ENCODE assay signal across 8 mouse cellular contexts in genomic region chr6:39377311-39377827, GRCm38 (mm10). TPM values are rescaled to one million over a fixed set of nuclear protein-coding genes. Genes with fewer than 3 reads are reported as not detected.
DNase-seq lines count a peak whose midpoint lies in the region; ATAC-seq and TF ChIP-seq lines count a peak whose summit lies in the region.

Gene Slc37a3 (minus strand): TSS chr6:39377675.

- under 1% methylated on average over 43 of the region's 43 CpGs for WGBS in embryonic facial prominence, embryonic 12.5 days
- WGBS in limb, embryonic 10.5 days: under 1% methylated on average over 43 of the region's 43 CpGs
- WGBS in midbrain, embryonic 12.5 days: under 1% methylated on average over 41 of the region's 43 CpGs
- WGBS in small intestine, adult 2 months: under 1% methylated on average over 43 of the region's 43 CpGs

- H3K4me1 ChIP-seq in embryonic facial prominence, embryonic 12.5 days: 0 out of 2 replicates have a peak, but pooled peaks cover 15% of the 10 kb centered on the region
- peaks cover 35% of the 10 kb centered on the region for H3K4me1 ChIP-seq in limb, embryonic 10.5 days
- peaks cover 20% of the 10 kb centered on the region for H3K4me1 ChIP-seq in midbrain, embryonic 12.5 days
- peaks cover 5% of the 10 kb centered on the region for H3K4me1 ChIP-seq in small intestine, adult 2 months (ENCODE audit: control insufficient read depth, insufficient read depth, insufficient read length, low read length)

- peak within 1 kb of the TSS; percentile 79 for H3K9ac ChIP-seq in embryonic facial prominence, embryonic 12.5 days
- H3K9ac ChIP-seq in midbrain, embryonic 12.5 days (replicated peaks): peak within 1 kb of the TSS; percentile 92

- H3K27ac ChIP-seq in embryonic facial prominence, embryonic 12.5 days: no peak within 1 kb of the TSS
- peak within 1 kb of the TSS; percentile 93 for H3K27ac ChIP-seq in limb, embryonic 10.5 days
- H3K27ac ChIP-seq in midbrain, embryonic 12.5 days (replicated peaks): peak within 1 kb of the TSS; percentile 73; the same call in 1 of the 2 replicates
- H3K27ac ChIP-seq in small intestine, adult 2 months (ENCODE audit: insufficient read depth, low read depth, low read length): no peak within 1 kb of the TSS

- peak; percentile 69 for DNase-seq in 3134 (ENCODE audit: extremely low read depth, insufficient read length, low spot score)
- peak; percentile 89 for DNase-seq in adrenal gland, postnatal 25 days
- peak; percentile 90 to 92 for DNase-seq in heart, adult 18-20 months
- peak; percentile 90 for DNase-seq in kidney, adult 18-20 months
- peak; percentile 95 for DNase-seq in limb, embryonic 10.5 days (ENCODE audit: low spot score)

- no peak for TF ChIP-seq CTCF in small intestine, adult 2 months (IDR thresholded peaks at IDR 0.05; ENCODE audit: extremely low read depth, insufficient read length, insufficient replicate concordance, low read depth, low read length)

- H3K9me3 ChIP-seq in embryonic facial prominence, embryonic 12.5 days: no peaks in the 10 kb centered on the region
- no peaks in the 10 kb centered on the region for H3K9me3 ChIP-seq in limb, embryonic 10.5 days (replicated peaks)
- H3K9me3 ChIP-seq in midbrain, embryonic 12.5 days: no peaks in the 10 kb centered on the region

- H3K4me2 ChIP-seq in embryonic facial prominence, embryonic 12.5 days (replicated peaks): peak within 1 kb of the TSS; percentile 71
- peak within 1 kb of the TSS; percentile 79 for H3K4me2 ChIP-seq in midbrain, embryonic 12.5 days (replicated peaks)

- H3K27me3 ChIP-seq in embryonic facial prominence, embryonic 12.5 days: peaks cover 11% of the 10 kb centered on the region
- peaks cover 31% of the 10 kb centered on the region for H3K27me3 ChIP-seq in limb, embryonic 10.5 days (ENCODE audit: low read depth, poor library complexity, severe bottlenecking)
- peaks cover 29% of the 10 kb centered on the region for H3K27me3 ChIP-seq in midbrain, embryonic 12.5 days
- no peaks in the 10 kb centered on the region for H3K27me3 ChIP-seq in small intestine, adult 2 months (ENCODE audit: control insufficient read depth, insufficient read depth, low read length)

- peak; percentile 72 for TF ChIP-seq POLR2A in small intestine, adult 2 months (IDR thresholded peaks at IDR 0.05; ENCODE audit: low read depth, low read length)

- peak within 1 kb of the TSS; percentile 73 for H3K4me3 ChIP-seq in embryonic facial prominence, embryonic 12.5 days
- H3K4me3 ChIP-seq in limb, embryonic 10.5 days: peak within 1 kb of the TSS; percentile 91
- H3K4me3 ChIP-seq in midbrain, embryonic 12.5 days: peak within 1 kb of the TSS; percentile 95
- peak within 1 kb of the TSS; percentile 99 for H3K4me3 ChIP-seq in small intestine, adult 2 months (ENCODE audit: low read depth, low read length)

- peaks cover 7% of the 10 kb centered on the region; the same call in 1 of the 2 replicates for H3K36me3 ChIP-seq in embryonic facial prominence, embryonic 12.5 days
- H3K36me3 ChIP-seq in limb, embryonic 10.5 days: peaks cover 15% of the 10 kb centered on the region
- peaks cover 10% of the 10 kb centered on the region for H3K36me3 ChIP-seq in midbrain, embryonic 12.5 days
- H3K36me3 ChIP-seq in small intestine, adult 2 months (ENCODE audit: control insufficient read depth, insufficient read depth, low read length): no peaks in the 10 kb centered on the region

- peak; percentile 89 for ATAC-seq in embryonic facial prominence, embryonic 12.5 days (ENCODE audit: insufficient number of reproducible peaks, insufficient read depth, low FRiP score, low TSS enrichment)
- peak; percentile 94 for ATAC-seq in midbrain, embryonic 12.5 days (ENCODE audit: low FRiP score, low read depth)

RNA-seq across cellular contexts. Expression of gene Slc37a3, which starts in this region (rescaled TPM):
- 29.0 and 40.6 TPM in 2 replicates for total RNA-seq in adrenal gland, postnatal 25 days (2021)
- 50.5 and 58.7 TPM in 2 replicates for polyA plus RNA-seq in embryonic facial prominence, embryonic 12.5 days (2016; fragmentation: Nextera tagmentation; extraction: Ambion mirVana)
- 10 to 100 TPM; 16.9 to 18.4 TPM for total RNA-seq in heart, adult 18-20 months (2021)
- polyA plus RNA-seq in limb, embryonic 10.5 days (2016; fragmentation: Nextera tagmentation; extraction: Ambion mirVana): 43.1 and 48.9 TPM in 2 replicates
- polyA plus RNA-seq in midbrain, embryonic 12.5 days (2016; fragmentation: Nextera tagmentation; extraction: Ambion mirVana): 52.6 and 53.0 TPM in 2 replicates
- 9.1 and 13.2 TPM in 2 replicates for polyA plus RNA-seq in small intestine, adult 2 months (2012; rRNA removed)

Comparison
In these comparisons a context has a peak if more than half of its experiments do, and no peak if none do; other contexts are left out.
1. H3K27ac ChIP-seq: peak in limb, embryonic 10.5 days (single experiment) and midbrain, embryonic 12.5 days (single experiment); none in embryonic facial prominence, embryonic 12.5 days (single experiment) and small intestine, adult 2 months (single experiment).
2. Peak in every context shown above with its lines, with median percentiles within 50 percentile points of each other: DNase-seq and H3K4me3 ChIP-seq.